Mouse (Mus musculus) mouse trophoblast stem cell (cell line): ENCODE data around the gene Gstm2.

Source experiments
- in situ Hi-C, 2 experiments: fragments of 300-500 bp; cut with MseI, MboI; formaldehyde crosslinking; loops; 2 replicates in 1 of 2; 3 replicates in 1 of 2; pipeline ENCODE4 v1.15.1; 2025

Gstm2 gene

DNA sequence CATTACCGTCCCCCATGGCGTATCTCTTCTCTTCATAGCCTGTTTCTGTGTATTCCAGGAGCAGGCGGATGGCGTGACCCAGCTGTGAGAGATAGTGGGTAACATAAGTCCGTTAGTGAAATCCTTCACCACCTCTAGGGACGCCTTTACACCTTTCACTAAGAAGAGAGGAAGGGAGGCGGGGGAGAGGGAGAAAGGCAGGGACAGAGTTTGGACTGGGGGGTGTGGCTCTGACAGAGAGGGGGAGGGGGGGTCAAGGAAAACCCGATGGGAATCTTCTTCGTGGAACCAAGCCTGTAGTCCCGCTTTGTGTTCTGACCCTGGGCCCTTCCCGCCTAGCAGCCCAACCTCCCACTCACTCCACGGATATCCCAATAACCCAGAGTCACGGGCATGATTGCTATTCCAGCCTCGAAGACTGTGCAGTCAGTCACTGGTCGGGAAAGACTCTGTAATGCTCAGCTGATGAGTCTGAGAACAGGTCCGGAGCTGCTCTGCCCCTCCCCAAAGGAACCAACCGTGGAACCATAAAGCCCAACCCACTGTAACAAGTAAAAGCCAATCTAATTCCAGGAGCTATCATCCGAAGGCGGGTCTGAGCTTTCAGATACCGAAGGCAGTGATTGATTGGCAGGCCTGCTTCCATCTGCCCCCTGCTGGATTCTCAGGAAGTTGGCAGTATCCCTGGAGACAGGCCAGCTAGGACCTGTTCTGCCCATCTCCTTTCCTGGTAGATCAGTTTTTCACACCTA lies 42.8 kb downstream of the Gstm2 start, which contains the start of gene Gstm6:
Gene Gstm6 (minus strand): TSS at position 511 of the 752 bp plus-strand sequence.
- in situ Hi-C loops: no loop called here

DNA sequence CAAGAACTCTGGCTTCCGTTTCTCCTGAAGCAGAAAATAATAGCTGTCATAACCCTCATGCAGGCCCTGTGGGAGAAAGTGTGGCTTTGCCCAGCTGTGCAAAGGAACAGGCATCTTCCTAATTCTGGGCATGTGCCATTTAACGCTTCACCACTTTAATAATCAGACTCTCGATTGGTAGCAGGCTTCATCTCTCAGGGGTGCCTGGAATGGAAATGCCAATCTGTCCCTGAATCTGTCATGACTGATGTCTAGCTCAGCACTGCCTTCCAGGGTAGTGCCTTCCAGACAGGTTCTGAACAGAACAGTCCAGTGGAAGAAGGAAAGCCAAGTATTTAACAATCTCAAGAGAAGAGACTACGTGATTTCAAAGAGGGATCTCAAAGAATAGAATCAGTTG lies 45.0 kb downstream of the Gstm2 start:
- in situ Hi-C loops: no loop called here

DNA sequence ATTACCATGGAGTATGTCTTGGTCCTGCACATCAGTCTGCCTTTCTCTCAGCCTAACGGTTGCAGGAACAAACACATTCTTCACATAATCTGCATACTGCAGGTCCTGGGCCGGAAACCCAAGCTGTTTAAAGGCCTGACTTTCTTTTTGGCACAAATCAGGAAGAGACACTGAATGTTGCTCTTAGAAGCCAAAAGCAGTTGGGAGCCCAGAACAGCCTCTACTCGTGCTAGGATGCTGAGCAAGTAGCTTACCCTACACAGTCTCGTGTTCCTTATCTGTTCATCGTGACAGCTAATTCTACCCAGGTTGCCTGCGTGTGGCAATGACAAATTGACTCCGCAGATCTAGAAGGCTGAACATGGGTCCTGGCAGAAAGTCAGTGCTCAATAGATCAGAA lies 45.7 kb downstream of the Gstm2 start:
- in situ Hi-C loops: no loop called here

DNA sequence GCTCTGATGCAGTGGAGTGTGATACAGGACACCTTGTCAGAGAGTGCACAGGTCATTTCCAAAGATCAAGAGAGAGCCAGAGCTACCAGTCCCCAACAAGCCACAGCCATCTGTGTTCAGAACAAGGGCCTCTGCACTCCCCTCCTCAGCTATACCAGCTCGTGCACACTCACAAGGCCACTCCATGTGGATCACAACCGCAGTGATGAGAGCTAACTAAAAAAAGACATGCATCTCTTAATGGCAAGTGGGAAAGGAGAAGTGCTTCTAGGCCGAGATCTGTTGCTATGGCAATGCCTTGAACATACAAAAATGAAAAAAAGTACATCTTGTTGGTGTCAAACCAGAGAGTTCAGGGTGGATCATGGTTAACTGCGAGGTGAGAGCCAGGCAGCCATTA lies 46.4 kb downstream of the Gstm2 start:
- in situ Hi-C loops: no loop called here

DNA sequence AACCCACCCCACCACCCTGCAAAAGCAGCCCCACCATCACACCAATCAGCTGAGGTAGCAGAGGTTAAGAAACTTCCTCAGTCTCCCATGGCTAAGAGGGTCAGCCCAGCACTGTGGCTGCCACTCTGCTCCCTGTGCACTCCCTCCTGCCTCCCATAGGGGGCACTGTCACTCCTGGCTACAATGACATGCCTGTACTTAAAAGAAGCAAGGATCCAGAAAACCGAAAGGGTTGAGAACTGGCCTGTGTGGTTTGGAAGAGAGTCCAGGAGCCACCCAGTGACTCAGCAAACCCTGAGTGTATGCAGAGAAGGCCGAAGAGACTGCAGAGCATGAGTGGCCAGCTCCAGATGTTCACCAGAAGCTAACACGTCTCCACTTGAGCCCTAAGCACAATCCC lies 46.9 kb downstream of the Gstm2 start:
- in situ Hi-C loops: no loop called here

- in situ Hi-C loops: no loop called here
Observed at GRCm38 (mm10) chr3:107935888-107936287, 50.4 kb downstream of the Gstm2 start.

DNA sequence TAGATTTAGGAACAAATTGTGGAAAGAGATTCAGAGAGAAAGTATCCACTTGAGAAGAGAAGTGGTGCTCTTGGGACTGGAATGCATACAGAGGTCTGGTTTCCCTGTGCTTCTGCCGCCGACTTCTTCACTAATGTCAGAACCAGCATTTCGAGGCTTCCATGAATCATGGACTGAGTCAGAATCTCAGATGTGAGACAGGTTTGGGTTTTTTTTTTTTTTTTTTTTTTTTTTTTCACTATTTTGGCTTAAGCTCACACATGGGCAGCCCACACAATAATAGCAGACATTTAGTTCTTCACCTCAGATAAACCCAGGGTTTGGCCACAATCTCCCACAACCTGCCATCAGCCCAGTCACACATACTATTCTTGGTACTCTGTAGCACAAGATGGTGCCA lies 51.0 kb downstream of the Gstm2 start:
- in situ Hi-C loops: no loop called here

DNA sequence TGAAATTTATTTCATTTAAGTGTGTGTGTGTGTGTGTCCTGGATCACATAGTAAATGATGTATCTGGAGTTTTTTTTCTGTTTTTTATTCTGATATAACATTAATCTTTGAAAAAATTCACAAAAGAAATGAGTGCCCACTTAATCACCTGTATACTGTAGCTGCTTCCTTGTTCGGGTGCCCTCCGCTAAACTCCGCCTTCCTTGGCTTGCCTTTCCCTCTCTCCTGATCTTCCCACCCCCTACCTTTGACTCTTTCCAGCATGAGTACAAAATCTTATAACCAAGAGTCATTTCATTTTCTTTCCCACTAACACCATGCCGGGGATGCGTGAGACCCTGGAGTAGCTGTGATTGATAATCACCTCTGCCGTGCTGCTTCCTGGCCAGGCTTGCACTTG lies 54.1 kb downstream of the Gstm2 start:
- in situ Hi-C loops: no loop called here
